Mouse (Mus musculus) neural tube, embryonic 12.5 days (tissue): ENCODE measurements around the gene Steap3. TPM values are rescaled to one million over a fixed set of nuclear protein-coding genes. Genes with fewer than 3 reads are reported as not detected.

Source experiments
- ATAC-seq: fragments of 200-750 bp; cut with Nextera tagmentation; 2 replicates; pipeline ENCODE4 v1.8.0; 2017; ENCODE audit warnings: low read depth, mild to moderate bottlenecking, moderate TSS enrichment, moderate library complexity; ENCODE audit not compliant: low FRiP score
- H3K27ac ChIP-seq: fragments of 300-500 bp; sonication (generic); 2 replicates; pipeline ENCODE4 v1.5.1; 2016
- H3K27me3 ChIP-seq: fragments of 300-500 bp; sonication (generic); replicated peaks from 2 replicates; pipeline ENCODE4 v1.6.1; 2016; ENCODE audit warnings: mild to moderate bottlenecking
- H3K36me3 ChIP-seq: fragments of 300-500 bp; sonication (generic); 2 replicates; pipeline ENCODE4 v1.6.1; 2016; ENCODE audit warnings: mild to moderate bottlenecking
- H3K4me1 ChIP-seq: fragments of 300-500 bp; sonication (generic); 2 replicates; pipeline ENCODE4 v1.6.1; 2016
- H3K4me2 ChIP-seq: fragments of 300-500 bp; sonication (generic); replicated peaks from 2 replicates; pipeline ENCODE4 v1.6.1; 2016; ENCODE audit warnings: mild to moderate bottlenecking
- H3K4me3 ChIP-seq: fragments of 300-500 bp; sonication (generic); 2 replicates; pipeline ENCODE4 v1.5.1; 2016
- H3K9ac ChIP-seq: fragments of 300-500 bp; sonication (generic); 2 replicates; pipeline ENCODE4 v1.6.1; 2016; ENCODE audit warnings: mild to moderate bottlenecking
- H3K9me3 ChIP-seq: fragments of 300-500 bp; sonication (generic); 2 replicates; pipeline ENCODE4 v1.6.1; 2016; ENCODE audit warnings: mild to moderate bottlenecking
- WGBS: fragments of 180-500 bp; shearing (Covaris S2); methylation state at CpG from one replicate; pipeline ENCODE4 v1.1.7; 2016; 5-methylcytosine and 5-hydroxymethylcytosine counted together
- polyA plus RNA-seq: library from polyadenylated mRNA; unstranded; fragments of >200 nt; fragmentation: Nextera tagmentation; extraction: Ambion mirVana; gene quantifications from 2 replicates; pipeline ENCODE4 v1.2.1, GENCODE M21; 2016

Steap3 gene
- polyA plus RNA-seq, 1 experiment from 2014 or later = 1.4 TPM

GRCm38 (mm10) chr1:120223613-120224012 lies 48.9 kb downstream of the Steap3 start:
- Histone ChIP-seq H3K4me2 (no peak overlapping the region), H3K9me3 (no peaks in the 10 kb centered on the region), H3K4me3 (no peak overlapping the region), H3K27ac (no peak overlapping the region), H3K36me3 (no peaks in the 10 kb centered on the region), H3K9ac (no peak overlapping the region), H3K4me1 (no peaks in the 10 kb centered on the region), H3K27me3 (no peaks in the 10 kb centered on the region)
- ATAC-seq = no peak
- WGBS = 74% methylated on average over 4 of the region's 4 CpGs

DNA sequence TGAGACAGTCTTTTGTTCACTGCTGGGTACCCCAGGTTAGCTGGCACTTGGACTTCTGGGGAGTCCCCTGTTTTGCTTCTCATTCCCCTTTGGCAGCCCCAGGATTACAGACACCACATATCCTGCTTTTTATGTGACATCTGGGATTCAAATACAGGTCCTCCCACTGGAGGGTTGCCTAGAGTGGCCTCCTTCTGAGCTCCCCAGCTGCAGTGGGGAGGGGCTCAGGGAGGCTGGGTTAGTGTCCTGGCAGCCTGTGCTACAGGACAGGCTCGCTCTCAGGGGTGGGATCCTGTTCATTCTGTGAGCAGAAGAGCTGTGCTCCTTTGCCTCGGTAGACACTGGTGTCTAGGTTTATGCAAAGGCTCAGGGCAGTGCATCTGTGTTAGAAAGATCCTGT lies 51.2 kb downstream of the Steap3 start:
- no peaks in the 10 kb centered on the region for H3K36me3 ChIP-seq
- H3K4me1 ChIP-seq = no peaks in the 10 kb centered on the region
- H3K4me2 ChIP-seq = no peak overlapping the region
- H3K27ac ChIP-seq = no peak overlapping the region
- H3K27me3 ChIP-seq = no peaks in the 10 kb centered on the region
- H3K9me3 ChIP-seq = no peaks in the 10 kb centered on the region
- H3K9ac ChIP-seq = no peak overlapping the region
- WGBS = 47% methylated on average over 2 of the region's 2 CpGs
- ATAC-seq = no peak
- no peak overlapping the region for H3K4me3 ChIP-seq

GRCm38 (mm10) chr1:120220841-120221240 lies 51.7 kb downstream of the Steap3 start:
- H3K4me3 ChIP-seq = no peak overlapping the region
- ATAC-seq = no peak
- WGBS = 75% methylated on average over 6 of the region's 6 CpGs
- H3K27ac ChIP-seq = no peak overlapping the region
- no peaks in the 10 kb centered on the region for H3K27me3 ChIP-seq
- no peak overlapping the region for H3K4me2 ChIP-seq
- no peaks in the 10 kb centered on the region for H3K4me1 ChIP-seq
- no peak overlapping the region for H3K9ac ChIP-seq
- H3K9me3 ChIP-seq = no peaks in the 10 kb centered on the region
- H3K36me3 ChIP-seq = no peaks in the 10 kb centered on the region

- ATAC-seq = no peak
- H3K9me3 ChIP-seq = no peaks in the 10 kb centered on the region
- H3K27ac ChIP-seq = no peak overlapping the region
- no peaks in the 10 kb centered on the region for H3K36me3 ChIP-seq
- H3K9ac ChIP-seq = no peak overlapping the region
- H3K4me3 ChIP-seq = no peak overlapping the region
- H3K27me3 ChIP-seq = no peaks in the 10 kb centered on the region
- WGBS = 87% methylated on average over 11 of the region's 11 CpGs
- no peaks in the 10 kb centered on the region for H3K4me1 ChIP-seq
- H3K4me2 ChIP-seq = no peak overlapping the region
Observed at GRCm38 (mm10) chr1:120208502-120209230, 63.8 kb downstream of the Steap3 start.

- no peaks in the 10 kb centered on the region for H3K27me3 ChIP-seq
- no peaks in the 10 kb centered on the region for H3K36me3 ChIP-seq
- H3K4me1 ChIP-seq = no peaks in the 10 kb centered on the region
- no peak overlapping the region for H3K27ac ChIP-seq
- no peak overlapping the region for H3K9ac ChIP-seq
- H3K4me2 ChIP-seq = no peak overlapping the region
- no peak overlapping the region for H3K4me3 ChIP-seq
- no peak for ATAC-seq
- H3K9me3 ChIP-seq = no peaks in the 10 kb centered on the region
- WGBS = 63% methylated on average over 6 of the region's 6 CpGs
Observed at GRCm38 (mm10) chr1:120207568-120207967, 64.9 kb downstream of the Steap3 start.

DNA sequence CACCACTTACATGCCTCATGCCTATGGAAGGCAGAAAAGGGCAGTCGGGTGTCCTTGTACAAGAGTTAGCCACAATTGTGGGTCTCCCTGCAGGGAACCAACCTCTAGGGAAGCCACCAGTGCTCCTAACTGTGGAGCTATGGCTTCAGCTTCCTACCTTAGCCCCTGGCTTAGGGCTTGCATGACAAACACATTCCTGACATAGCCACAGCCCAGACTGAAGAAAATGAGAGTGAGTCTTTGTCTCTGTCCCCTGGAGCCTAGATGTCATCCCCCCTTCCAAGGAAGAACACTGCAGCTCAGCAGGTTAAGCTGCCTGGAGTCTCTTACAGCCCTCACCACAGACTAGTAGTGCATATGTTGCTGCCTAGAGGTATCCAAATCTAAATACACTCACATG lies 67.7 kb downstream of the Steap3 start:
- H3K9ac ChIP-seq = no peak overlapping the region
- WGBS = 36% methylated on average over 1 of the region's 1 CpGs
- ATAC-seq = no peak
- H3K9me3 ChIP-seq = no peaks in the 10 kb centered on the region
- no peaks in the 10 kb centered on the region for H3K4me1 ChIP-seq
- no peaks in the 10 kb centered on the region for H3K36me3 ChIP-seq
- no peak overlapping the region for H3K27ac ChIP-seq
- H3K4me3 ChIP-seq = no peak overlapping the region
- H3K27me3 ChIP-seq = no peaks in the 10 kb centered on the region
- no peak overlapping the region for H3K4me2 ChIP-seq

DNA sequence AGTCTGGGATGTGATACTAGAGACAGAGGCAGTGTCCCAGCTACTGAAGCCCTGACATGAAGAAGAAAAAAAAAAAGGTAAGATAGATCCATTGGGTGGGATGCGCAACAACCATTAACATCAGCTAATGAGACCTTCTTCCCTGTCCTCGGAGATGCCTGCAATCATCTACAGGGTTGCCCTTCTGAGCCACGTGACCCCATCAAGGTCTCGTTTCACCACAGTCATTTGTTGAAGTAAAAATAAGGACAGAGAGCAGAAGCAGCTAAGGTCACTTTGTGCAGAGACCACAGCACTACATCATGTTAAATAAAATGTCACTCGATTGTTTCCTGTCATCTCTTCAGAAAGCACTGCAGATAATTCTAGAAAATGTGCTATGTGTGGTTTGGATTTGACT lies 68.7 kb downstream of the Steap3 start:
- Histone ChIP-seq H3K4me2 (no peak overlapping the region), H3K36me3 (no peaks in the 10 kb centered on the region), H3K9ac (no peak overlapping the region), H3K9me3 (no peaks in the 10 kb centered on the region), H3K4me1 (no peaks in the 10 kb centered on the region), H3K27me3 (no peaks in the 10 kb centered on the region), H3K27ac (no peak overlapping the region), H3K4me3 (no peak overlapping the region)
- no peak for ATAC-seq
- 82% methylated on average over 5 of the region's 5 CpGs for WGBS

DNA sequence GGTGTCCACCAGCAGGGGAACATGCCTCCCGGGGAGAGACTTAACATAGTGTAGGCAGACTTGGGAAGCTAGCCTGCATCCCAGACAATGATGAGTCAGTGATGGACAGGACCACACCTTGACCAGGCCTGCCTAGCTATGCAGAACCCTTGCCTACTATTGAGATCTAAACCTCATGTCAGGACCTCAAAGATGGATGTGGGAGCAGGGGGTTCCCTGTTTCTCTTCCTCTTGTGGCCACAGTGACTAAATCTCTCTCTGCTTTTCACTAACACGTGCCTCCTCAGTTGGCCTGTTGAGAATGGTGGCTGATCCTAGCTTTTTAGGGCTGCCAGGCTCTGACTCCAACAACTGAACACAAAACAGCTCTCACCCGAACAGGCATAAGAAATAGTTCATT lies 70.0 kb downstream of the Steap3 start:
- no peak for ATAC-seq
- WGBS = 65% methylated on average over 3 of the region's 3 CpGs

DNA sequence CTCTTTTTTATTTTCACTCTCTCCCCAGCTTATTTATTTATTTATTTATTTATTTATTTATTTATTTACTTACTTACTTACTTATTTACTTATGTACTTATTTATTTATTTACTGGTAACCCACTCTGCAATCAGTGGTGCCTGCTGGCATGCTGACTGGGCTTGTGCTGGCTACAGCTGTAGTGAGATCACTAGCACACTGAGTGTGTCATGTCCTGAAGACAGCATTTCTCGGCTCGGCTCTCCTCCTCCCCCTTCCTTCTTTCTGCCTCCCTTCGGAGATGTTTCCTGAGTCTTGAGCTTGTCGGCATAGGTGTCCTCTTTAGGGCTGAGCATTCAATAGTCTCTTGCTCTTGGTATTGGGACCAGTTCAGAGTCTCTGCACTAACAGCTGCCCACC lies 73.6 kb downstream of the Steap3 start:
- no peak for ATAC-seq
- Histone ChIP-seq H3K4me1 (no peaks in the 10 kb centered on the region; the same call in 1 of the 2 replicates), H3K9ac (no peak overlapping the region)

More for the DNA sequence above, 70.0 kb downstream of the Steap3 start:
- no peak overlapping the region for H3K9ac ChIP-seq
- H3K9me3 ChIP-seq = no peaks in the 10 kb centered on the region
- no peaks in the 10 kb centered on the region for H3K36me3 ChIP-seq
- no peaks in the 10 kb centered on the region for H3K4me1 ChIP-seq
- H3K4me3 ChIP-seq = no peak overlapping the region
- no peak overlapping the region for H3K4me2 ChIP-seq
- no peak overlapping the region for H3K27ac ChIP-seq
- H3K27me3 ChIP-seq = no peaks in the 10 kb centered on the region

DNA sequence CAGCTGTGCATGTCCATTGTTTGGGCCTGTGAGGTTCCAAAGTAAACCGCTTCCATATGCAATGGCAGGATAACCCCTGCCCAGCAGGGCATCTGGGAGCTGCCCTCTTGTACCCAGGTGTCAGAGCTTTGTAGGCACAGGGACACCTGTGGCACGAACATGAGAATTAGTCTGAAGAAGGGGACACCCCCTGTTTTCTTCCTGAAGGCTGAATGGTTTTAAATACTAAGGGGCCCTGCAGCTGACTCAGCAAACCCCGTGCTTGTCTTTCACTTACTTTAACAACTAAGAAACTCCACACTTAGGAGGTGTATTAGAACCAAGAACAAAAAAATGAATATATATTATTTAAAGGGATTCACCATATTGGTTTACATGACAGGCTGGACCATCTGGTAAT lies 74.4 kb downstream of the Steap3 start:
- no peak overlapping the region for H3K4me3 ChIP-seq
- no peak overlapping the region for H3K27ac ChIP-seq
- H3K9me3 ChIP-seq = no peaks in the 10 kb centered on the region
- no peak overlapping the region for H3K9ac ChIP-seq
- no peaks in the 10 kb centered on the region for H3K27me3 ChIP-seq
- H3K36me3 ChIP-seq = no peaks in the 10 kb centered on the region
- no peak for ATAC-seq
- WGBS = 56% methylated on average over 3 of the region's 3 CpGs
- no peaks in the 10 kb centered on the region; the same call in 1 of the 2 replicates for H3K4me1 ChIP-seq
- H3K4me2 ChIP-seq = no peak overlapping the region

More for the DNA sequence above, 73.6 kb downstream of the Steap3 start:
- no peak overlapping the region for H3K27ac ChIP-seq
- WGBS = 83% methylated on average over 4 of the region's 4 CpGs
- H3K4me2 ChIP-seq = no peak overlapping the region
- no peak overlapping the region for H3K4me3 ChIP-seq
- no peaks in the 10 kb centered on the region for H3K36me3 ChIP-seq
- no peaks in the 10 kb centered on the region for H3K9me3 ChIP-seq
- no peaks in the 10 kb centered on the region for H3K27me3 ChIP-seq

DNA sequence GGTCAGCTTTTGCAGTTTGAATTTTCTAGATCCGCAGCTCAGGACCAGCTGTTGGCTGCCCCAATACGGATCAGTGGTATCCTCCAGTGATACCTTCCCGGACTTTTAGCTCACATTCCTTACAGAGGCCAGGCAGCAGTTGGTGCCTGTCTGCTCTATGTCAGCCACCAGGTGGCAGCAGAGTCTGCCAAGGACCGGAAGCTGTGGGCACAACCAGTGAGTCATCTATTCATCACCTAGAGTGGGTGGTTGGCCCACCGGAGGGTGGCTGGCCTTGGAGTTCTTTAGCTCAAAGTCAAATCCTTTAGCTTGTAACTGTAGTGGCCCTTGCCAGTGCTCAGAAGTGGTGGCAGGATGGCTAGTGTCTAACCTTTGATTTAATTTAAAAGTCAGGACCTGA lies 75.3 kb downstream of the Steap3 start:
- ATAC-seq = peak; percentile 58
- H3K27ac ChIP-seq = no peak overlapping the region
- H3K4me2 ChIP-seq = no peak overlapping the region
- WGBS = 24% methylated on average over 5 of the region's 5 CpGs
- no peaks in the 10 kb centered on the region for H3K27me3 ChIP-seq
- no peaks in the 10 kb centered on the region for H3K9me3 ChIP-seq
- H3K4me1 ChIP-seq = no peaks in the 10 kb centered on the region; the same call in 1 of the 2 replicates
- no peak overlapping the region for H3K4me3 ChIP-seq
- H3K36me3 ChIP-seq = no peaks in the 10 kb centered on the region
- no peak overlapping the region for H3K9ac ChIP-seq

DNA sequence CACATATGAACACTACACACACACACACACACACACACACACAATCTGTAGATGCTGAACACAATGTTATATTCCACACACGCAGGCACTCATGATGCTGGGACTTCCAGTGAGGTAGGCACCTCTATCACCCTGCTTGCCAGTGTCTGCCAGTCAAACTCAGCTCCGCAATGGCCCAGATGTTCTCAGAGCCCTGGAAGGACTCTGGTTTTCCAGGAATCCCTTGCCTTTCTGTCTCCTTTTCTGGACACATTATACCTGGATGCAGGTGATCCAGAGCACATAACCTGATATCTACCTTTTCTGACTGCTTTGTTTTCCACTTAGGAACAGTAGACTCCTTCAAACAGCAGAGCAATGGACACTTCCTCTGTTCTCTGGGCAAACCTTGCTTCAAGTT lies 75.8 kb downstream of the Steap3 start:
- Histone ChIP-seq H3K9me3 (no peaks in the 10 kb centered on the region), H3K4me1 (no peaks in the 10 kb centered on the region; the same call in 1 of the 2 replicates), H3K4me3 (no peak overlapping the region), H3K9ac (no peak overlapping the region), H3K27ac (no peak overlapping the region), H3K36me3 (no peaks in the 10 kb centered on the region), H3K27me3 (no peaks in the 10 kb centered on the region), H3K4me2 (no peak overlapping the region)
- 83% methylated on average over 2 of the region's 2 CpGs for WGBS
- ATAC-seq = no peak

- no peak overlapping the region for H3K27ac ChIP-seq
- H3K9me3 ChIP-seq = no peaks in the 10 kb centered on the region
- no peak for ATAC-seq
- H3K4me2 ChIP-seq = no peak overlapping the region
- no peaks in the 10 kb centered on the region for H3K36me3 ChIP-seq
- H3K4me1 ChIP-seq = no peaks in the 10 kb centered on the region; the same call in 1 of the 2 replicates
- H3K9ac ChIP-seq = no peak overlapping the region
- 26% methylated on average over 5 of the region's 5 CpGs for WGBS
- no peak overlapping the region for H3K4me3 ChIP-seq
- no peaks in the 10 kb centered on the region for H3K27me3 ChIP-seq
Observed at GRCm38 (mm10) chr1:120195947-120196346, 76.6 kb downstream of the Steap3 start.
